Mouse (Mus musculus) bone marrow, adult 2 months (tissue): ENCODE results near the gene Arhgap23.

ENCODE experiments used
- CTCF ChIP-seq: fragments of 200-500 bp; IDR thresholded peaks from 2 replicates; pipeline ENCODE4 v1.5.1; 2011; ENCODE audit warnings: low read length, control low read depth; ENCODE audit not compliant: control insufficient read depth, insufficient read depth
- POLR2A ChIP-seq: fragments of 200-500 bp; IDR thresholded peaks from 2 replicates; pipeline ENCODE4 v1.6.1; 2011; ENCODE audit warnings: low read depth, mild to moderate bottlenecking, control low read depth, low read length, borderline replicate concordance; ENCODE audit not compliant: control insufficient read depth

DNA sequence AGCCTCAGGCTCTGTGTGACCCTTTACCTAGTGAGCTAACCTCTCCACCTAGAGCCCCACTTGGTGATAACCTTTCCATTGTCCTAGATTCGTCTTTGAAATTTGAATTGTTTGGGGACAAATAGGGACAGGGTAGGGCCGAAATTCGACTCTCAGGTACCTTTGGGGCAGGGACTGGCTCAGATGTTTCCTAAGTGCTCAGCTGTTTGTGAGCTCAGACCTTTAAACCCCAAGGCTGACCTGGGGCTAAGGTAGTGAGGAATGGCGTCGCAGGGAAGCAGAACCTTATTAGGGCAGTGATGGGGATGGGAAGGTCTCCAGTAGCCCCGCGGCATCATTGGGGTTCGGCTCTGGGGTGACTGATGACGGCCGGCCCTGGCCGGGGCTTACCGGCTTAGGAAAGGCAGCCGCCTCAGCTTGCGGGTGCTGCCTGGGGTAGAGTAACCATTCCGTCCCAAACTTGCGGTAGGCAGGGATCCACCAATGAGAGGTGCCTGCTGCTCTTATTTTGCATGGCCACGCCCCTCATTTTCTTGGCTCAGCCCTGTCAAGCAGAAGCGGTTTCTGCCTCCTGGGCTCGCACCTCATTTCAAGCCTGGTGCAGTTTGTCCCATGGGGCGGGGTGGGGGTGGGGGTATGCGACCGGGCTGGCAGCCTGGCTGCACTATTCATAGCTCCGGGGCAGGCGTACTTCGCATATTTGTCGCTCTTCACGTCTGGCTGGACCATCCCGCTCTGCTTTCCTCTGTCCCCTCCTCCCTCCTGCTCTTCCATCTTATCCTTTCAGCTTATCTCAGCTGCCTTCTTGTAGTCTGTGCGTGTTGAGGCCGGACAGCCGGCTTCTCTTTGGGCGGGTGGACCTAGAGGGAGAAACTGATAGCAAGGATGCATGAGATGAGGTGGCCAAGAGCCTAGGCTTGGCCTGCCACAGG is 12.7 kb downstream of the Arhgap23 start:
- TF ChIP-seq CTCF (no peak), POLR2A (peak; percentile 37; the same call in 1 of the 2 replicates)
